Mouse (Mus musculus) thymus, adult 2 months (tissue): ENCODE measurements around the gene Zfp324.

Experiments
- CTCF ChIP-seq: fragments of 200-500 bp; IDR thresholded peaks from 2 replicates; pipeline ENCODE4 v1.5.1; 2012; ENCODE audit warnings: mild to moderate bottlenecking, control low read depth, low read length, moderate library complexity, borderline replicate concordance; ENCODE audit not compliant: control insufficient read depth, poor library complexity, insufficient read depth; ENCODE audit errors: extremely low read depth
- POLR2A ChIP-seq: fragments of 200-500 bp; IDR thresholded peaks from 2 replicates; pipeline ENCODE4 v1.6.1; 2012; ENCODE audit warnings: mild to moderate bottlenecking, low read length, control low read depth, moderate library complexity; ENCODE audit not compliant: control insufficient read depth, poor library complexity, insufficient read depth; ENCODE audit errors: extremely low read depth

DNA sequence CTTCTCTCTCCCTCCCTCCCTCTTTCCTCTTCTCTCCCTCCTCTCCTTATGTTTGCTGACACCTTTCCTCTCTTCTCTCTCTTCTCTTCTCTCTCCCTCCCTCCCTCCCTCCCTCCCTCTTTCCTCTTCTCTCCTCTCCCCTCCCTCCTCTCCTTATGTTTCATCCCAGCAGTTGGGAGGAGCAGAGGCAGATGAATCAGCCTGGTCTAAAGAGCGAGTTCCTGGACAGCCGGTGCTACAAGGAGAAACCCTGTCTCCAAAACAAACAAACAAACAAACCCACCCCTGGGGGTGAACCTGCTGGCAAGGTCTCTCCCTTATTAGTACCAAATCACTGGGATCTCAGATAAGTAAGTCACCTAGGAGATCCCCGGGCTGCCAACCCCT is 44.3 kb upstream of the Zfp324 start:
- TF ChIP-seq POLR2A (no peak), CTCF (no peak)
